Comparison of ENCODE assay signal across 8 mouse cellular contexts in the genomic region with DNA sequence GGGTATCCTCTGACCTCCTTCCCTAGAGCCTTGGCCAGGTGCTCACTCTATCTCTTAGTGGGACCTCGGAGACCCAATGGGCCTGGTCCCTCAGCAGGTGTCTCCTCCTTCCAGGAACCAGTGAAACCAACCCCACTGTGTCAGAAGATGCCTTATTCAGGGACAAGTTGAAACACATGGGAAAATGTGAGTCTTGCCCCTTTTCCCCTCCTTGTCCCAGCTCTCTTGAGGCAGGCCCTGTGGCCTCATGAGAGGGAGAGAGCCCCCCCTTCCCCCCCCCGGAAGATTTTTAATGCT. TPM values are rescaled to one million over a fixed set of nuclear protein-coding genes. Genes with fewer than 3 reads are reported as not detected.
A peak's percentile ranks its signal among the peaks of the same experiment; 100 is the strongest.
DNase-seq lines count a peak whose midpoint lies in the region; ATAC-seq lines count a peak whose summit lies in the region.

No protein-coding gene starts in this region.

- peaks cover 3% of the 10 kb centered on the region; the same call in 1 of the 2 replicates for H3K36me3 ChIP-seq in lung, embryonic 16.5 days (ENCODE audit: control insufficient read depth, insufficient read depth, low read length)
- H3K36me3 ChIP-seq in limb, embryonic 15.5 days: peaks cover 17% of the 10 kb centered on the region

- H3K4me3 ChIP-seq in lung, embryonic 16.5 days (ENCODE audit: low read length): peak overlapping the region; percentile 23; the same call in 1 of the 2 replicates
- no peak overlapping the region for H3K4me3 ChIP-seq in limb, embryonic 15.5 days

- H3K27me3 ChIP-seq in lung, embryonic 16.5 days (ENCODE audit: control insufficient read depth, insufficient read depth, low read depth, low read length): peaks cover 3% of the 10 kb centered on the region; the same call in 1 of the 2 replicates
- H3K27me3 ChIP-seq in limb, embryonic 15.5 days: peaks cover 7% of the 10 kb centered on the region; the same call in 1 of the 2 replicates

- H3K27ac ChIP-seq in lung, embryonic 16.5 days (ENCODE audit: low read length): peak overlapping the region; percentile 60
- peak overlapping the region; percentile 85 for H3K27ac ChIP-seq in limb, embryonic 15.5 days

- peak overlapping the region; percentile 53 for H3K9ac ChIP-seq in lung, embryonic 16.5 days (ENCODE audit: low read length)
- H3K9ac ChIP-seq in limb, embryonic 15.5 days: no peak overlapping the region

- peak; percentile 22 for DNase-seq in cerebellum, adult 11-12 months
- no peak for DNase-seq in cerebellum, postnatal 25 days
- no peak for DNase-seq in lung, postnatal 10 days
- no peak for DNase-seq in right cerebral cortex, adult 18-20 months
- DNase-seq in cerebellum, adult 11 months: no peak
- DNase-seq in B cell, adult 2 months: no peak

- H3K4me1 ChIP-seq in lung, embryonic 16.5 days (replicated peaks; ENCODE audit: control insufficient read depth, insufficient read depth, low read length): peaks cover 18% of the 10 kb centered on the region
- H3K4me1 ChIP-seq in limb, embryonic 15.5 days: peaks cover 50% of the 10 kb centered on the region

- no peaks in the 10 kb centered on the region for H3K9me3 ChIP-seq in lung, embryonic 16.5 days (ENCODE audit: control insufficient read depth, low read length)
- no peaks in the 10 kb centered on the region for H3K9me3 ChIP-seq in limb, embryonic 15.5 days

- ATAC-seq in lung, embryonic 16.5 days (ENCODE audit: low read depth): peak; percentile 29; the same call in 1 of the 2 replicates
- no peak for ATAC-seq in limb, embryonic 15.5 days (ENCODE audit: insufficient number of reproducible peaks, low FRiP score, low TSS enrichment, low read depth)

- H3K4me2 ChIP-seq in lung, embryonic 16.5 days (ENCODE audit: low read depth, low read length): no peak overlapping the region
- peak overlapping the region; percentile 44; the same call in 1 of the 2 replicates for H3K4me2 ChIP-seq in limb, embryonic 15.5 days

- 33% methylated on average over 2 of the region's 2 CpGs for WGBS in lung, embryonic 16.5 days
- 33% methylated on average over 2 of the region's 2 CpGs for WGBS in limb, embryonic 15.5 days

RNA-seq across cellular contexts. Expression of gene Mrps23, which starts 17.3 kb away (rescaled TPM):
- 50.6 and 55.5 TPM in 2 replicates for polyA plus RNA-seq in lung, embryonic 16.5 days (2015; fragmentation: Nextera tagmentation; extraction: Ambion mirVana)
- polyA plus RNA-seq in limb, embryonic 15.5 days (2015; fragmentation: Nextera tagmentation; extraction: Ambion mirVana): 52.4 and 53.0 TPM in 2 replicates
